Mouse (Mus musculus) left cerebral cortex, postnatal 36 days (tissue): ENCODE results near the gene Prok1. TPM values are rescaled to one million over a fixed set of nuclear protein-coding genes. Genes with fewer than 3 reads are reported as not detected.
A peak's percentile ranks its signal among the peaks of the same experiment; 100 is the strongest.

ENCODE experiments used
- DNase-seq, 2 experiments: peaks; one replicate each; pipeline ENCODE4 v3.0.0; 2021 to 2022; ENCODE audit warnings: low spot score in 2 of 2, mixed read lengths in 1 of 2
- intact Hi-C: fragments of 180-260 bp; cut with DNase I; formaldehyde crosslinking; loops from one replicate; pipeline ENCODE4 v1.15.1; 2025
- total RNA-seq, 2 experiments: library from RNA; stranded (reverse); gene quantifications; 2 replicates each; pipeline ENCODE4 v1.2.3; 2021

Prok1 gene
- total RNA-seq, 2 experiments from 2014 or later: not detected

- no peak for DNase-seq
- intact Hi-C loops: no loop called here
Measured at GRCm38 (mm10) chr3:107241389-107242094, 2.0 kb upstream of the Prok1 start.

GRCm38 (mm10) chr3:107238471-107238980 is 981 bp downstream of the Prok1 start:
- intact Hi-C loops: no loop called here
- DNase-seq: no peak

- intact Hi-C loops: no loop called here
- no peak for DNase-seq
Measured at GRCm38 (mm10) chr3:107238051-107238450, 1.5 kb downstream of the Prok1 start.

- intact Hi-C loops: loop anchor here (1.0 to 5.0 kb wide), 4 partner anchors 27 to 229 kb away; no protein-coding TSS in a partner anchor
- DNase-seq: no peak
Measured at GRCm38 (mm10) chr3:107233945-107234344, 5.6 kb downstream of the Prok1 start.

- DNase-seq: peak; percentile 84 to 89
- intact Hi-C loops: loop anchor here (1.0 to 5.0 kb wide), 4 partner anchors 27 to 229 kb away; no protein-coding TSS in a partner anchor
Measured at GRCm38 (mm10) chr3:107233351-107233813, 6.1 kb downstream of the Prok1 start.

- DNase-seq: no peak
- intact Hi-C loops: loop anchor here (5.0 kb wide), 1 partner anchor 126 kb away; no protein-coding TSS in a partner anchor
Measured at GRCm38 (mm10) chr3:107231202-107231601, 8.3 kb downstream of the Prok1 start.

- no peak for DNase-seq
- intact Hi-C loops: loop anchor here (5.0 kb wide), 1 partner anchor 127 kb away; no protein-coding TSS in a partner anchor
Measured at GRCm38 (mm10) chr3:107230527-107230926, 9.0 kb downstream of the Prok1 start, which contains the start of gene A630076J17Rik. TSS of gene A630076J17Rik (plus strand) at chr3:107230614.

GRCm38 (mm10) chr3:107229822-107230221 is 9.7 kb downstream of the Prok1 start:
- intact Hi-C loops: loop anchor here (5.0 kb wide), 1 partner anchor 127 kb away; no protein-coding TSS in a partner anchor

GRCm38 (mm10) chr3:107229221-107229620 is 10.3 kb downstream of the Prok1 start:
- intact Hi-C loops: no loop called here
- no peak for DNase-seq

More at GRCm38 (mm10) chr3:107229822-107230221, 9.7 kb downstream of the Prok1 start:
- DNase-seq: no peak

GRCm38 (mm10) chr3:107225820-107226219 is 13.7 kb downstream of the Prok1 start:
- intact Hi-C loops: no loop called here
- DNase-seq: no peak

- intact Hi-C loops: no loop called here
- DNase-seq: no peak
Measured at GRCm38 (mm10) chr3:107223230-107223629, 16.3 kb downstream of the Prok1 start.

GRCm38 (mm10) chr3:107221608-107222007 is 17.9 kb downstream of the Prok1 start, which contains the start of gene Cym:
TSS of gene Cym (minus strand) at chr3:107221732.
- no peak for DNase-seq
- intact Hi-C loops: no loop called here

GRCm38 (mm10) chr3:107218572-107218971 is 20.9 kb downstream of the Prok1 start:
- intact Hi-C loops: no loop called here
- DNase-seq: no peak

GRCm38 (mm10) chr3:107217101-107217480 is 22.4 kb downstream of the Prok1 start:
- intact Hi-C loops: no loop called here
- no peak for DNase-seq

- intact Hi-C loops: no loop called here
- DNase-seq: no peak
Measured at GRCm38 (mm10) chr3:107216400-107217100, 23.0 kb downstream of the Prok1 start.

- no peak for DNase-seq
- intact Hi-C loops: no loop called here
Measured at GRCm38 (mm10) chr3:107214606-107215005, 24.9 kb downstream of the Prok1 start.

- intact Hi-C loops: loop anchor here (2.0 to 5.0 kb wide), 3 partner anchors 25 to 260 kb away; no protein-coding TSS in a partner anchor
- no peak for DNase-seq
Measured at GRCm38 (mm10) chr3:107207625-107208253, 31.8 kb downstream of the Prok1 start.

GRCm38 (mm10) chr3:107206490-107207150 is 32.9 kb downstream of the Prok1 start:
- no peak for DNase-seq
- intact Hi-C loops: loop anchor here (2.0 to 5.0 kb wide), 3 partner anchors 26 to 261 kb away; no protein-coding TSS in a partner anchor

- intact Hi-C loops: loop anchor here (2.0 to 5.0 kb wide), 3 partner anchors 27 to 261 kb away; no protein-coding TSS in a partner anchor
- peak; percentile 46 to 72 for DNase-seq
Measured at GRCm38 (mm10) chr3:107205994-107206393, 33.5 kb downstream of the Prok1 start.
